Mouse (Mus musculus) spleen, embryonic (tissue): Measurements from ENCODE around the gene Fgfrl1.

Source experiments
- CTCF ChIA-PET: fragments of 350-600 bp; sonication (Branson Sonifier 250); formaldehyde crosslinking; loops from one replicate; lab custom pipeline; 2022; lab: Charles Lee

The Fgfrl1 gene

GRCm38 (mm10) chr5:108665066-108665465, 27.1 kb upstream of the Fgfrl1 start:
- CTCF ChIA-PET, result interaction anchor here (0.6 kb wide), 1 partner anchor 24 kb away, joined by 6 read pairs; no protein-coding TSS in a partner anchor

- CTCF ChIA-PET, result interaction anchor here (1.1 kb wide), 1 partner anchor 61 kb away, joined by 3 read pairs; no protein-coding TSS in a partner anchor
These were observed 24.8 kb upstream of the Fgfrl1 start for GRCm38 (mm10) chr5:108667370-108667769.

- CTCF ChIA-PET, result no interaction called here
These were observed 23.7 kb upstream of the Fgfrl1 start for GRCm38 (mm10) chr5:108668387-108668932.

DNA sequence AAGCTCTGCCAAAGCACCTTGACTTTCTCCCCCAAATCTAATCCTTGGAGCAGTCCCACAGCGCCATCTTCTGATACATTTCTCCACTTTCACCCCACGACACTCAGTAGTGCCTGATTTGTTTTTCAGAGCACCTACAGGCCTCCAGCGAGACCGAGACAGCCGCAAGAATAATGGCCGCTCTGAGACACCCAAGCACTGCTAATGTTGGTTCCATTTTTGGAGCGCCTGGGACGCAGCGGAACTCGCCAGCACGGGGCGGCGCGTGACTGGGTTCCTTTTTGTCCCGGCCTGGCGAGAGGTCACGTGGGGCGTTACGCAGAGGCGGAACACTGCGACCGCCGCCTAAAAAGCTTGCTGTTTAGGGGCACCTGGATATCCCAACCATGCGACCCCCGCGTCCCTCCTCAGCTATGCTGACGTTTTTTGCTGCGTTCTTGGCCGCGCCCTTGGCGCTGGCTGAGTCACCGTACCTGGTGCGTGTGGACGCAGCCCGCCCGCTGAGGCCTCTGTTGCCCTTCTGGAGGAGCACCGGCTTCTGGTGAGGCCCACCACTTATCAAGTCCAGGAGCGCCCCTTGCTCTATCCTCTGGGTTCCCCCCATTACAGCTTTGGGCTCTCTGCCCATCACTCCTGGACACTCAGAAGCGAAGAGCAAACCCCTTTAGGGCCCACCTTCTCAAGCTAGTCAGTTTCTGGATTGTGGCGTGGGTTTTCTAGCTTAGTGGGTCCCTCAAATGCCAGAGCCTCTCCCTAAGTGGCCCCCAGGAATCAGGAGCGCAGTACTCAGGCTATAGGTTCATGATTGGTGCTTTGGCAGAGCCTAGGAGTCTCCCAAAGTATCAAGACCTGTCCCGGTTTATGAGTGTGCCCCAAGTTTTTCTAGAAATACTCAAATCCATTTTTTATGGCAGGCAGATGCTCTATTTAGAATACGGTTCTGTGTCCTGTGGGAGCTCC, 22.9 kb upstream of the Fgfrl1 start, which contains the start of gene Dgkq:
Gene Dgkq, minus strand, starts transcription at position 696 of the 960 bp plus-strand sequence.
- CTCF ChIA-PET, result interaction anchor here (0.6 kb wide), 1 partner anchor 25 kb away, joined by 3 read pairs; no protein-coding TSS in a partner anchor

DNA sequence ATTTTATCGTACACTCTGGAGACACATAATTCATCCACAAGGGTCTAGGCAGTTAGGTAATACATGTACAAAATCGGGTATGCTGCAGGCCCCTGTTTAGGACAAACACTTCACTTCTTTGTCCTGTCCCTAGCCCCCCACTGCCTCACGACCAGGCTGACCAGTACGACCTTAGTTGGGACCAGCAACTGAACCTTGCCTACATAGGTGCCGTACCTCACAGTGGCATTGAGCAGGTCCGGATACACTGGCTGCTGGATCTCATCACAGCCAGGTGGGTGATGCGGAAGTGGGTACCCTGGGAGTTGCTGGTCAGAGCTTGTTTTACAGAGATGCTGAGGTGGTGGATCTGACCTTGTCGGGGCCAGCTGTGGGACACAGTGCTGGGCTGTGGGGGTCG, 22.2 kb upstream of the Fgfrl1 start:
- CTCF ChIA-PET, result interaction anchor here (0.6 to 0.7 kb wide), 2 partner anchors 11 to 24 kb away, joined by 3 read pairs; no protein-coding TSS in a partner anchor

DNA sequence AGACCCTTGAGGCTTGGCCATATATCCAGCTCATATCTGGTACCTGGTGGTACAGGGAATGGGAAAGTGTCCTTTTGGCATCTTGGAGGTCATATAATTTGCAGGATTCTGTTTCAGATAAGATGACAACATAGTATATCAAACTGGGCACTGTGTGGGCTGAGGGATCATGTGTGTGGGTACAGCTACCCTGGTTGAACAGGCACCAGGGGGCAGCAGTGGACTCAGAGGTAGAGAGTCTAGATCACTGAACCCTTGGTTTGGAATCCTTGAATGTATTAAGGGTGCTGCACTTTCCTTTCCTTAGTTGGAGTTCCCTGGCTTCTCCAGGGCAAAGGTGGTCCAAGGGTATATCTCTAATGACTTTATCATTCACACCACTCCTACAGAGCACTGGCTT, 21.4 kb upstream of the Fgfrl1 start:
- CTCF ChIA-PET, result interaction anchor here (0.7 kb wide), 2 partner anchors 12 to 1564 kb away, joined by 3 read pairs; no protein-coding TSS in a partner anchor

- CTCF ChIA-PET, result no interaction called here
These were observed 20.4 kb upstream of the Fgfrl1 start for GRCm38 (mm10) chr5:108671757-108672156.

GRCm38 (mm10) chr5:108674624-108675023, 17.6 kb upstream of the Fgfrl1 start:
- CTCF ChIA-PET, result no interaction called here

- CTCF ChIA-PET, result no interaction called here
These were observed 16.8 kb upstream of the Fgfrl1 start, which contains the start of gene Slc26a1 for GRCm38 (mm10) chr5:108675251-108675816. Slc26a1 (minus strand) TSS chr5:108675569.

DNA sequence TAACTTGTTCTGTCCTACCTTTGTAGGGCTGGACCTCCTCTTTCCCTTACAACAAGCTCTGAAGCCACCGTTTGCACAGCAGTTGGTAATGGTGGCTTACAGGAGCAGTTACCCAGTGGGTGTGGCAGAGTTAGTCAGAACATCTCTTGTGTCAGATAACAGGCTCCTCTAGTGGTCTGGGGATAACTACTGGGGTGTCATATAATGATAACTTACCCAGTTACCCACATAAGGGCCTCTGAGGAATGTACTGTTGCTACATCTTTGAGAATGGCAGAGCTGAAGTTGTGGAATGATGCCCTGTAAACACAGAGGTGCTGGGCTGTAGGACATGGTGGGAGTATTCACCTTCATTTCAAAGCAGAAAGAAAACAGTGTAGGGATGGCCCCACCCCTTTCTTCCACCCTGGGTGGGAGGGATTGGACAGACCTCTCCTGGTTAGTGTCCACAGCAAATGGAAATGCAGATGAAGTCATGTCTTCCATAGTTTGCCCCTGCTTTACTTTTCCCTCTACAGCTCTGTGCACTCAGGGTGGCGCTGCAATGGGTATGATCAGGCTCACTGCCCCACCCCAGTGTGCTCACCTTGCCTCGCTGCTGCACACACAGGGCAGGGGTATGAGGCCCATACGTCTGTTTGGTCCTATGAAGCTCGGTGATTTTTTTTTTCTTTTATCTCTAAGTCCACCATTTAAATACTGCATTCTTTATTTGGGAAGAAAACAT, 15.2 kb upstream of the Fgfrl1 start:
- CTCF ChIA-PET, result interaction anchor here (0.5 kb wide), 1 partner anchor 367 kb away, joined by 5 read pairs; no protein-coding TSS in a partner anchor

DNA sequence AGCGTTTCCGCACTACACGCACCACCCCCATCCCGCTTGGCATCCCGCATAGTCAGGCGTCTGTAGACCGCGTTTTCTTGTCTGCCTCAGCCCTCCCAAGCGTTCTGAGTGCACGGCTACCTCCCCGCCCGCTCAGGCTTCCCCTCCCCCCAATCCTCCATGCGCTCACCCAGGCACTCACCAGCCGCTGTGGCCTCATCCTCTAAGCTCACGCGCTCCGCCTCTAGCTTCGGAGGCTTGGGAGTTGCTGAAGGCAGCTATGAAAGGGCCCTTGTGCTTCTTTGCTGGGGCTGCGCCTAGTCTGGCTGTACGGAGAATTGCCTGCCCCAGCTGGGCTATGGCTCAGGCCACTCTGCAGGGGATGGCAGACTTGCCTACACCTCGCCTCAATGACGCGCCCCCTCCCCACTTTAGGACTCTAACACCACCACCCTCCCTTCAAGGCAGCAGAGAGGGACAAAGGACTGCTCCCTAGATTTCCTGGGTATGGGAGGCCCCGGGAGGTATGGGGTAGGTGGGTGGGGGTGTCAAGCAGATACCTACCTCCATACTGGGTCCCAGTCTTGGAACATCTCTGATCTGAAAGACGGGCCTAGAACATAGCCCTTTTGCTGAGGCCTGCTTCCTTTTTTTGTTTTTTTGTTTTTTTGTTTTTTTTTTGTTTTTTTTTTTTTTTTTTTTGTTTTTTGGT, 14.4 kb upstream of the Fgfrl1 start:
- CTCF ChIA-PET, result interaction anchor here (0.5 kb wide), 1 partner anchor 368 kb away, joined by 5 read pairs; no protein-coding TSS in a partner anchor

- CTCF ChIA-PET, result no interaction called here
These were observed 13.8 kb upstream of the Fgfrl1 start for GRCm38 (mm10) chr5:108678296-108678854.

GRCm38 (mm10) chr5:108679909-108680308, 12.3 kb upstream of the Fgfrl1 start:
- CTCF ChIA-PET, result no interaction called here

GRCm38 (mm10) chr5:108680871-108681270, 11.3 kb upstream of the Fgfrl1 start:
- CTCF ChIA-PET, result no interaction called here

DNA sequence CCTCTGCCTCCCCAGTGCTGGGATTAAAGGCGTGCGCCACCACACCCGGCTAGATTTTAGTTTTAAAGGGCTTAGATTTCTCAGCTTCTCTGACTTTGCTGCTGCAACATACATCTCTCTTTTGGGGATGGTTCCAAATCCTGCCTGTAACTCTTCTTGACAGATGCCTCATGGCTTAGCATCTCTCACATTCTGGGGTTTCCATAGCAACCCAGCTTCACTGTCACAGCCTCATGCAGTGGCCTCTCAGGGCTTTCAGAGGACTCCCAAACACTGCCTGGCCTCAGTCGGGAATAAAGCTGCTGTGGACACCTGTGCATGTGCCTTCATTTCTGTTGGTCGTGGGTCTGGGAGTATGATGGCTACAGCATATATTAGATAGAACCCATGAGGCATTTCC, 3.1 kb upstream of the Fgfrl1 start:
- CTCF ChIA-PET, result interaction anchor here (1.4 kb wide), 1 partner anchor 255 kb away, joined by 3 read pairs; the partner anchor contains the start of gene Atp5k

GRCm38 (mm10) chr5:108691152-108691551, 1.0 kb upstream of the Fgfrl1 start:
- CTCF ChIA-PET, result no interaction called here

DNA sequence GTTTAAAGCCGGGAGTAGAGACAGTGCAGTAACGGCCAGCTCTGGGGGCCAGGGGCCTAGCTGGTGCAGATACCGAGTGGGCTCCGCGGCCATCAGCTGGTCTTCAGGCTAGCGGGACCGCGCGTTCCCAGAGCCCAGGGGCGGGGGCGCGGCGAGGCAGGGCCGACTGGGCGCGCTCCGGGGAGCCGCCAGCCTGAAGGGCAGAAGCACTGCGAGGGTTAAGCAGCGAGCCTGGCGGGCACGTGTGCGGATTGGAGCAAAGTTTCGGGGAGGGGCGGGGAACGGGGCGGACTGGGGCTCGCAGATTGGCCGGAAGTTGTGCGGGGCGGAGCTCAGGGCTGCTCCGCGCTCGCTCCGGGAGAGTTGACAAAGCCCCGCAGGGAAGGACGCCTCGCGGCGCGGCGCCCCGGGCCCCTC, 1.7 kb downstream of the Fgfrl1 start:
- CTCF ChIA-PET, result interaction anchor here (0.5 kb wide), 1 partner anchor 24 kb away, joined by 3 read pairs; no protein-coding TSS in a partner anchor

GRCm38 (mm10) chr5:108694352-108695261, 2.4 kb downstream of the Fgfrl1 start:
- CTCF ChIA-PET, result interaction anchor here (0.5 kb wide), 1 partner anchor 25 kb away, joined by 3 read pairs; no protein-coding TSS in a partner anchor

GRCm38 (mm10) chr5:108695861-108696260, 3.7 kb downstream of the Fgfrl1 start:
- CTCF ChIA-PET, result no interaction called here
